Mouse (Mus musculus) naive thymus-derived CD4-positive, alpha-beta T cell, adult 2 months (primary cell): ENCODE results near the gene Dop1b.

Source experiments
- DNase-seq: peaks from one replicate; pipeline ENCODE4 v3.0.0-alpha.2; 2011; ENCODE audit warnings: low read depth

Dop1b gene

GRCm38 (mm10) chr16:93830071-93830470, 118.4 kb downstream of the Dop1b start:
- no peak for DNase-seq

DNA sequence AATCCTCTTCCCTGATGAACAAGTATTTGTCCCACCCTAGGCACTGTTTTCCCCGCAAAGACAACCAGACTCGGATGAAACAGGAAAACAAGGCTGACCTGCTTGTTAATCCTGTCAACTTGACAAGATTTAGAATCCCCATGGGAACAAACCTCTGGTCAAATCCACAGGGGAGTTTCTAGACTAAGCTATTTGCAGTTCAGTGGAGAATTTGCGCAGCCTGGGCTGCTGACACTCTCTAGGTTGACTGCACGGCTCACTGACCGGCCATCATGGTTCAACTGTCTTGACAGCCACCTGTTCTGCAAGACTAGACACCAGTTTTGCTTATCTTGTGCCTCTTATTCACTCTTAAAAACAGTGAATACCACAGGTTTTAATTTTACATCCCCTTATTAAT, 119.2 kb downstream of the Dop1b start:
- no peak for DNase-seq

GRCm38 (mm10) chr16:93831627-93832395, 120.1 kb downstream of the Dop1b start, which contains the start of gene Morc3:
Gene Morc3, plus strand, starts transcription at chr16:93832121.
- peak; percentile 99 for DNase-seq

- peak; percentile 66 for DNase-seq
Observed at GRCm38 (mm10) chr16:93832451-93833276, 121.0 kb downstream of the Dop1b start.

- no peak for DNase-seq
Observed at GRCm38 (mm10) chr16:93833551-93833950, 121.8 kb downstream of the Dop1b start.

GRCm38 (mm10) chr16:93834076-93834475, 122.4 kb downstream of the Dop1b start:
- no peak for DNase-seq

DNA sequence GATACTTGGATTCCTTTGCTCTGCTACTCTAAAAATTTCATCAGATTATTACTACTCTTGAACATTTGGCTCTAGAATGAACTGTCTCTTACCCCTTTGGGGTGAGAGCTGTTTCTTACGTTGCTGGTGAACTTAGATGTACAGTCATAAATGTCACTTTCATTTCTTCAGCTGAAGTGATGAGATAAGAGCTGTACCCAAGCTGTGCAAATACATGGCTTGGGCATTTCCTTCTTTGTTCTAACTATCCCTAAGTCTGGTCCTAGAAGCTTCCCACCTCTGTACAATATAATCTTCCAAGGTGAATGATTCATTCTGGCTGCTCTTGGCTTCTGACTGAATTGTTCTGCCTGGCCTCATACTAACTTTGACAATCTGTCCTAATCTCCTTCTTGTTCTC, 127.3 kb downstream of the Dop1b start:
- DNase-seq: no peak

- no peak for DNase-seq
Observed at GRCm38 (mm10) chr16:93850527-93850926, 138.8 kb downstream of the Dop1b start.

DNA sequence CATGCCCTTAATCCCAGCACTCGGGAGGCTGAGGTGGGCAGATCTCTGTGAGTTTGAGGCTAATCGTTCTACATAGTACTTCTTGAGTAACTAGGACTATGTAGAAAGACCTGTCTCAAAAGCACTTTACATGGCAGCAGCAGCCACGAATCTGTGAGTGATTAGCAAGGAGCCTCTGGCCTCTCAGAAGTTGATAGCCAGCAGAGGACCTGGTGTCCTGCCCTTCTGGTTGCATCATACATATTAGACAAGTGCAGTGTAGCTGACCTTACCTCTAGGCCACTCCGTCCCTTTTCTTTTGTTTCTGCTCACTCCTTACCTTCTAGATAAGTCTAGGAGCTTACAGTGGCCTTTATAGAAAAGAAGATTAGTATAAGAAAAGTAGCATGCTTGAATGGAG, 148.3 kb downstream of the Dop1b start:
- DNase-seq: no peak
